Mouse (Mus musculus): Measurements from ENCODE around the gene Prkar1a. TPM values are rescaled to one million over a fixed set of nuclear protein-coding genes. Genes with fewer than 3 reads are reported as not detected.

Prkar1a gene
- total RNA-seq (2015; ENCODE audit: low replicate concordance) (46.1 and 72.5 TPM in 2 replicates), total RNA-seq (2017; ENCODE audit: low replicate concordance) (24.0 and 38.4 TPM in 2 replicates)

DNA sequence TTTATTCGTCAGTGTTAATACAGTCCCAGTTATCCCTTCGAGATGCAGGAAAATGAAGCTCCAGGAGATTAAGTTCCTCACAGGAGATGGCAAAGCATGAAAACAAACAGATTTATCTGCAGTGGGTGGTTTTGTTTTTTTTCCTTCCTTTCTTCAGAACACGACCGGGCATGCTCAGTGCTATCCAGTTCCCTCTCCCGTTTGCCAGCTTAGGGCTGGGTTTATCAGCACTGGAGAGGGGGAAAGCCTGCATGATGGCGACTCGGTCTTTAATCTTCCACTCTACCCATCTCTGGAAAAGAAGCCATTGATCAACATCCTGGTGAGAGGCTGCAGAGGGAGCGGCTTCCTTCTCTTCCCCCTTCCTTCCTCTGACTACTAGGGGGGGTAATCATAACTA is at the start of gene Prkar1a:
TSS of gene Prkar1a (plus strand) at position 200 of the 400 bp plus-strand sequence.
- ATAC-seq (replicated peaks; ENCODE audit: low FRiP score, poor library complexity, severe bottlenecking), result no peak

DNA sequence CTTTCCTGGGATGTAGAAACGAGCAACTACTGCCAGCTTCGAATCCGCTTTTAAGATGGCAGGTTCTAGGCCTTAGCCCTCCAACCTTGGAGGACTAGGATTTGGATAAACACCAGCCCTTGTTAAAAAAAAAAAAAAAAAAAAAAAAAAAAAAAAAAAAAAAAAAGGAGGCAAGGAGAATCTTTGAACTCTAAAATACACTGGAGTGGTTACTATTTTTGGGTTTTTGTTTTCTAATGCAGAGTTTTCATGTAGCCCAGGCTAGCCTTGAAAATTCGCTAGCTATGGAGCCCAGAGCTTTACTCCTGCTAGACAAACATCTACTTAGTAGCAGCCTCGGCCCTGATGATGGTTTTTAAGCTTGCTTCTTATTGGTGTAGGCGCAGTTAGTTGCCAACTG is 41.6 kb upstream of the Prkar1a start:
- no peak for ATAC-seq (replicated peaks; ENCODE audit: low FRiP score, poor library complexity, severe bottlenecking)

DNA sequence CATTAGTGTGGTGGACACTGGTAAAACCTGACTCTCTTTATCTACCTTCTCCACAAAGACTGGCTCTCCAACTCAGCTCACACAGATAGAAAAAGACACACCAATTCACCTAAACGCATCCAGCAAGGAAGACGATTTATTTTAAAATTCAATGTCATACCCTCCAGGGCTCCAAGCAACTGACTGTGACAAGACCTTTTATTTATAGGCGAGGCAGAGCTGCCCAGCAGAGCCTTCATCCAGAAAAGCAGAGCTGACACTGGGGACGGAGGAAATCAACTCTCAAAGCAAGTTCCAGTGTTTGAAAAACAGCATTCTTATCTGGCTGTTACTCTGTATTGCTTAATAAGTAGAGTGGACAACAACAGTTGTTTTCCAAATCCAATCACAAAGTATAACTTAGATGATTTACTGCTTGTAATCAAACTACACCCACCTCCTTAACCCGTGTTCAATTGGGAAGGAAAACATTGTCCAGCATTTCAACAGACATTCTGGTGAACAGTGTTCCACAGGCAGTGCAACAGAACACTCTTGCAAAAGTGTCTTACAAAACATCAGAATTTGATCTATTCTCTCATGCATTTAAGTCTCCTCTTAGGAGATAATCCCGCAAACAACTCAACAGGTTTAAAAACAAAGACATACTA is 40.1 kb upstream of the Prkar1a start:
- ATAC-seq (replicated peaks; ENCODE audit: low FRiP score, poor library complexity, severe bottlenecking), result no peak

- no peak for ATAC-seq (replicated peaks; ENCODE audit: low FRiP score, poor library complexity, severe bottlenecking)
Observed at GRCm38 (mm10) chr11:109610046-109610794, 39.0 kb upstream of the Prkar1a start.

- peak; percentile 16 for ATAC-seq (replicated peaks; ENCODE audit: low FRiP score, poor library complexity, severe bottlenecking)
Observed at GRCm38 (mm10) chr11:109610795-109611302, 38.4 kb upstream of the Prkar1a start.

DNA sequence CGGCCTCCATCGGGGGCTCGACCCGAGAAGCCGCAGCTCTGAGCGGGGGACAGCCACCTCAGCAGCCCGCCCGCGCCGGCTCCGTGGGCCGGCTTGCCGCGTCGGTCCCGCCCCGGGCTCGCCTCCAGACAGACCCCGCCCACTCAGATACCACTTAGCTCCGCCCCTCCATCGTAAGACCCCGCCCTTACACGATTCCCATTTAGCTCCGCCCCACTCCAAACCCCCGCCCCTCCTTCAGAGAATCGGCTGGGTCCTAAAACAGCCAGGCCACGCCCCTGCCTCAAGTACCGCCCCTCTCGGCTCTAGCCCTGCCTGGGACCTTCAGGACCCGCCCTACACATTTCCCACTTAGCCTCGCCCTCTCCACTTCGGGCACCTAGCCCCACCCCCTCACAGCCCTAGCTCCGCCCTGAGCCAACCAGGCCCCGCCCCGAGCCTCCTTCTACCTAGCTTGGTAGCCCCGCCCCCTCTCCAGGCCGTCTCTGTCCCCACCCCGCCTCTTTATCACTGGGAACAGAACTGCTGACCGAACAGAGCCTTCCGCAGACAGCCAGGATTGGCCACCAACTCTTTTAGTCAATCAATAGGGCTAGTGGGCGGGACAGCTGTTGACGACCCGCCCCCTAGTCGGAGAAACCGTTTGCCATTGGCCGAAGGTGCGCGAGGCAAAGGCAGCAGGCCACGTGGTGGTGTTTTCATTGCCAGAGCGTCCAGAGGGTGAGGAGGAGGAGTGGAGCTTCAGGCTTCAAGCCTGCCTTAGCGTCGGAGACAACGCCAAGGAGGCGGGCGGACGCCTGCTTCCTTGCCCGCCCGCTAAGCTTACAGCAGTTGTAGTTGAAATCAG is 37.7 kb upstream of the Prkar1a start, which contains the start of gene Wipi1:
TSS of gene Wipi1 (minus strand) at position 665 of the 847 bp plus-strand sequence.
- peak; percentile 76 for ATAC-seq (replicated peaks; ENCODE audit: low FRiP score, poor library complexity, severe bottlenecking)

- peak; percentile 25 for ATAC-seq (replicated peaks; ENCODE audit: low FRiP score, poor library complexity, severe bottlenecking)
Observed at GRCm38 (mm10) chr11:109612871-109613529, 36.2 kb upstream of the Prkar1a start.

GRCm38 (mm10) chr11:109615286-109615685 is 33.9 kb upstream of the Prkar1a start:
- no peak for ATAC-seq (replicated peaks; ENCODE audit: low FRiP score, poor library complexity, severe bottlenecking)

- ATAC-seq (replicated peaks; ENCODE audit: low FRiP score, poor library complexity, severe bottlenecking), result no peak
Observed at GRCm38 (mm10) chr11:109616352-109616751, 32.9 kb upstream of the Prkar1a start.

GRCm38 (mm10) chr11:109616766-109617165 is 32.4 kb upstream of the Prkar1a start:
- ATAC-seq (replicated peaks; ENCODE audit: low FRiP score, poor library complexity, severe bottlenecking), result 0 out of 2 replicates have a peak, but pooled peaks have one; percentile 15

- ATAC-seq (replicated peaks; ENCODE audit: low FRiP score, poor library complexity, severe bottlenecking), result 0 out of 2 replicates have a peak, but pooled peaks have one; percentile 44
Observed at GRCm38 (mm10) chr11:109619055-109619454, 30.1 kb upstream of the Prkar1a start.

- ATAC-seq (replicated peaks; ENCODE audit: low FRiP score, poor library complexity, severe bottlenecking), result no peak
Observed at GRCm38 (mm10) chr11:109620356-109620755, 28.8 kb upstream of the Prkar1a start.

DNA sequence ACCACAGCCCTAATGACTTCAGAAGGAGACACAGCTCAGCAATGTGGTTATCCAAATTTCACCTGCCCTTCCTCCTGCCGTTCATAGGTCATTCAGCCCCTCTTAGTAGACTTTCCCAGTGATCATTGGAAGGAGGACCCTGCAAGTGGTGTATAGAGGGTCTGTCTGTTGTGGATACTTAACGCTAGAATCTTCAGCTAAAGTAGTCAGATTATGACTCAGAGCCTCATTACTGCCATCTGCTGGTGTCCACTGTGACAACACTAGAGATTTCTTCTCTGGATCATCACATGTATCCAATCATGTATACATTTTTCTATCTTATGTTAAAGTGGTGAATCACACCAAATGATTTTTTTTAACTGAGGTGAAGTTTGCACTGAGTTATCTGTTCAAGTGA is 28.0 kb upstream of the Prkar1a start:
- ATAC-seq (replicated peaks; ENCODE audit: low FRiP score, poor library complexity, severe bottlenecking), result 0 out of 2 replicates have a peak, but pooled peaks have one; percentile 44

- ATAC-seq (replicated peaks; ENCODE audit: low FRiP score, poor library complexity, severe bottlenecking), result no peak
Observed at GRCm38 (mm10) chr11:109622518-109623037, 26.6 kb upstream of the Prkar1a start.

- no peak for ATAC-seq (replicated peaks; ENCODE audit: low FRiP score, poor library complexity, severe bottlenecking)
Observed at GRCm38 (mm10) chr11:109623238-109623637, 26.0 kb upstream of the Prkar1a start.

GRCm38 (mm10) chr11:109627648-109628047 is 21.6 kb upstream of the Prkar1a start:
- no peak for ATAC-seq (replicated peaks; ENCODE audit: low FRiP score, poor library complexity, severe bottlenecking)

GRCm38 (mm10) chr11:109628099-109628498 is 21.1 kb upstream of the Prkar1a start:
- ATAC-seq (replicated peaks; ENCODE audit: low FRiP score, poor library complexity, severe bottlenecking), result no peak; the same call in 1 of the 2 replicates

DNA sequence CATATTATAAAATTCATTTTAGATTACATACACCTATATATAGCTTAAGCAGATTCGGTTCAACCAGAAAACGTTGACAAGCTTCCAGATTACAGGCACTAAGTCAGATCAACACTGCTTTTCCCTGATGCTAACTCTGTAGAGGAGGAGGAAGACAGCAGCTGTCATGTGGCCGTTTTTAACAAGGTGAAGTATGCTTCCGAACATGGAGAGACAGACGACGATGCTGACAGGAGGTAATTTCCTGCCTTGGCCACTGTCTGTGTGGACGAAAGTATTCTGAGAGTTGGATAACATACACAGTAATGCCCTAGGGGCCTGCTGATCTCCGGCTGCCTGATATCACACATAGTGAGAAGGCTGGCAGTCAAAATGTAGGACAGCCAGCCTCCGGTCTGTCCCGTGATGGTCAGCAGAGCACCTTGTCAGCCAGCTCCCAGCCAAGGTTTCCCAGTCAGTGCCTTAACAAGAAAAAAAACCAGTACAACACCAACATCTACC is 20.1 kb upstream of the Prkar1a start:
- ATAC-seq (replicated peaks; ENCODE audit: low FRiP score, poor library complexity, severe bottlenecking), result no peak

DNA sequence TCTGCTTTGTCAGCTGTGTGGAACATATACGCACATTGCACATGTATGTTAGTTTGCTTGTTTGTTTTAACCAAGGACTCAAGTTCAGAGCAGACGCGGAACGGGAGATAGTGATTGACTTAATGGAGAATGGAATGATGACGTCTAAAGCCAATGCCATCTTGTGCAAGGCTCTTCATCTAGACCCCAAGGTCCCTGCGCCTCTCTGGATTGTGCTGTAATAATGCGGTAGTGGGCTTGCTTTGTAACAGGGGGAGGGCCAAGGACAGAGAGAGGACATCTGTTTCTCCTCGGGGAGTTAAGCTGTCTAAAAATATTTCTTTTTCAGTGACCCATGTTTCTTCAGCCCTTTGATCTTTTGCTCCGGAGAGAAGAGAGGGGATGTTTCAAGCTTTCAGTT is 14.3 kb upstream of the Prkar1a start:
- ATAC-seq (replicated peaks; ENCODE audit: low FRiP score, poor library complexity, severe bottlenecking), result no peak

All from erythroid progenitor cell, adult 5-6 weeks (primary cell).